Mouse (Mus musculus) ES-E14 (cell line): ENCODE measurements around the gene 9130019O22Rik.

Experiments used
- CHD2 ChIP-seq: IDR thresholded peaks from 2 replicates; pipeline ENCODE4 v1.6.1; 2014; ENCODE audit warnings: mild to moderate bottlenecking, low read depth, low read length, inconsistent platforms
- MAFK ChIP-seq: IDR thresholded peaks from 2 replicates; pipeline ENCODE4 v1.6.1; 2014; ENCODE audit warnings: mild to moderate bottlenecking, low read depth, low read length, inconsistent platforms; ENCODE audit not compliant: insufficient read depth
- ZNF384 ChIP-seq: IDR thresholded peaks from 2 replicates; pipeline ENCODE4 v1.6.1; 2012; ENCODE audit warnings: low read depth, low read length, inconsistent platforms

GRCm38 (mm10) chr7:127386641-127387392 lies at the start of gene 9130019O22Rik:
- TF ChIP-seq MAFK (no peak), ZNF384 (no peak), CHD2 (no peak)
